Mouse (Mus musculus) heart, adult 2 months (tissue): ENCODE measurements around the gene Rer1.

Source experiments
- CTCF ChIP-seq: fragments of 200-600 bp; IDR thresholded peaks from 2 replicates; pipeline ENCODE4 v1.8.1; 2022; ENCODE audit warnings: antibody characterized with exemption, mild to moderate bottlenecking, moderate library complexity
- EP300 ChIP-seq: fragments of 200-500 bp; IDR thresholded peaks from 2 replicates; pipeline ENCODE4 v1.6.1; 2011; ENCODE audit warnings: low read depth, low read length, control low read depth; ENCODE audit not compliant: insufficient read depth
- POLR2A ChIP-seq: fragments of 200-500 bp; IDR thresholded peaks from 2 replicates; pipeline ENCODE4 v1.6.1; 2011; ENCODE audit warnings: mild to moderate bottlenecking, low read depth, low read length, control low read depth; ENCODE audit not compliant: insufficient read depth

- TF ChIP-seq POLR2A (no peak), CTCF (no peak), EP300 (no peak)
Measured at GRCm38 (mm10) chr4:155040696-155041095, 45.5 kb downstream of the Rer1 start.
